Mouse (Mus musculus) myocyte (in vitro differentiated cells): ENCODE results near the gene Ppp1r16b.

Experiments used
- CEBPB ChIP-seq: IDR thresholded peaks from 2 replicates; pipeline ENCODE4 v1.6.1; 2011; ENCODE audit warnings: mild to moderate bottlenecking, moderate library complexity; ENCODE audit not compliant: poor library complexity, insufficient read depth, severe bottlenecking
- E2F4 ChIP-seq: IDR thresholded peaks from one replicate; pipeline ENCODE4 v1.6.1; 2011; ENCODE audit warnings: mild to moderate bottlenecking, control low read depth, moderate library complexity; ENCODE audit not compliant: insufficient read depth
- MAX ChIP-seq: IDR thresholded peaks from one replicate; pipeline ENCODE4 v1.6.1; 2011; ENCODE audit warnings: low read depth, mild to moderate bottlenecking, control low read depth
- MYOG ChIP-seq, 3 experiments: IDR thresholded peaks; one replicate each; pipeline ENCODE4 v1.6.1; 2011; ENCODE audit warnings: control low read depth in 2 of 3, low read depth in 2 of 3, mild to moderate bottlenecking in 2 of 3; ENCODE audit not compliant: insufficient read length in 2 of 3, control insufficient read depth in 1 of 3, insufficient read depth in 1 of 3
- POLR2A ChIP-seq: IDR thresholded peaks from one replicate; pipeline ENCODE4 v1.6.1; 2011; ENCODE audit warnings: low read depth, mild to moderate bottlenecking, control low read depth, moderate library complexity; ENCODE audit not compliant: insufficient read length
- POLR2AphosphoS2 ChIP-seq: IDR thresholded peaks from one replicate; pipeline ENCODE4 v1.6.1; 2011; ENCODE audit warnings: low read depth, control low read depth; ENCODE audit not compliant: insufficient read length
- REST ChIP-seq: IDR thresholded peaks from one replicate; pipeline ENCODE4 v1.6.1; 2011; ENCODE audit warnings: mild to moderate bottlenecking, control low read depth, moderate library complexity; ENCODE audit not compliant: insufficient read depth, insufficient read length
- SRF ChIP-seq: IDR thresholded peaks from one replicate; pipeline ENCODE4 v1.6.1; 2011; ENCODE audit warnings: low read depth; ENCODE audit not compliant: control insufficient read depth, insufficient read length
- TCF12 ChIP-seq: IDR thresholded peaks from one replicate; pipeline ENCODE4 v1.6.1; 2011; ENCODE audit warnings: mild to moderate bottlenecking, control low read depth; ENCODE audit not compliant: poor library complexity, insufficient read depth, severe bottlenecking
- TCF3 ChIP-seq: IDR thresholded peaks from one replicate; pipeline ENCODE4 v1.6.1; 2011; ENCODE audit warnings: low read depth, control low read depth; ENCODE audit not compliant: insufficient read length
- USF1 ChIP-seq: IDR thresholded peaks from one replicate; pipeline ENCODE4 v1.6.1; 2011; ENCODE audit warnings: low read depth, mild to moderate bottlenecking, control low read depth, moderate library complexity

DNA sequence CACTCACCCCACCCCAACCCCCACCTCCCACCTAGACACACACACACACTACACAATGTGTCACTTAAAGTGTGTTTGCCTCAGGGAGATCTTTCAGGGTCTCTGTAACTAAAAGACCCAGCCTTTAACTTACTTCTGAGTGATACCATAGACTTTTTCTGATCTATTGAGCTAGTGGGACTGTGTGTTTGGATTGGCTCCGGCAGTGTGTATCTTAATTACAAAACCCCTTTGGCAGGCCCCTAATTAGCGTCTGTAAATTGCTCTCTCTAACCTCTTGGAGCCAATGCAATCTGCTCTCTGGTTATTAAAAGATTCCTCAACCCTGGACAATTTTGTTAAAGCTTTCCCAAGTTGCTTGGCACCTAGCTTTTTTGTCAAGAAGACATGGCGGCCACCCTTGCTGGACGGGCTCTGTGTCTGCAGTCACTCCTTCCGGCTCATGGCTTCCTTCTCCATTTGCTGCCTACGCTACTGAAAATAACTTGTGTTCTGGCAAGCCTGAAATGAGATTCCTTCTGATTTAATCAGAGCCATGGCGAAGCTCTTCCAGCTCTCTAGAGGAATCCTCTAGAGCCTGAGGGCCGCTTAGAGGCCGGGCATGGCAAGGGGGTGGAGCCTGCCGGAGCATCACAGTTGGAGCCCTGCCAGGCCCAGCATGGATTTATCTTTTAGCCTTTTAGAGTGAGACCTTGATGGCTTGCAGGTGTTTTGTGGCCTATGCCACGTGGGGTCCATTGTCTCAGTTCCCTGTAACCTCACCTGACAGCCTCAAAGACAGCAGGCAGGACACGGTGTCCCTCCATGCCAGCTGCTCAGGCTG, 46.9 kb downstream of the Ppp1r16b start:
- TF ChIP-seq POLR2A, result no peak
- TF ChIP-seq CEBPB, result no peak
- no peak for TF ChIP-seq USF1
- TF ChIP-seq MAX, result no peak
- no peak for TF ChIP-seq TCF12
- TF ChIP-seq MYOG (IDR thresholded peaks at IDR 0.05; ENCODE audit: control insufficient read depth in 1 of 3, insufficient read depth in 1 of 3, insufficient read length in 2 of 3, low read depth in 2 of 3), result no peak
- no peak for TF ChIP-seq POLR2AphosphoS2
- no peak for TF ChIP-seq REST
- no peak for TF ChIP-seq TCF3
- no peak for TF ChIP-seq SRF
- no peak for TF ChIP-seq E2F4
